Mouse (Mus musculus) heart, embryonic 13.5 days (tissue): ENCODE data around the gene Tiam2. TPM values are rescaled to one million over a fixed set of nuclear protein-coding genes. Genes with fewer than 3 reads are reported as not detected.
A peak's percentile ranks its signal among the peaks of the same experiment; 100 is the strongest.

ENCODE experiments used
- ATAC-seq: fragments of 200-750 bp; cut with Nextera tagmentation; 2 replicates; pipeline ENCODE4 v1.8.0; 2017; ENCODE audit warnings: moderate TSS enrichment; ENCODE audit not compliant: insufficient number of reproducible peaks, low FRiP score, low TSS enrichment; ENCODE audit errors: extremely low read depth
- H3K27ac ChIP-seq: fragments of 300-500 bp; sonication (generic); replicated peaks from 2 replicates; pipeline ENCODE4 v1.5.1; 2015; ENCODE audit warnings: moderate library complexity, mild to moderate bottlenecking, inconsistent platforms
- H3K27me3 ChIP-seq: fragments of 300-500 bp; sonication (generic); replicated peaks from 2 replicates; pipeline ENCODE4 v1.6.1; 2015; ENCODE audit warnings: mild to moderate bottlenecking, inconsistent platforms
- H3K36me3 ChIP-seq: fragments of 300-500 bp; sonication (generic); 2 replicates; pipeline ENCODE4 v1.6.1; 2015; ENCODE audit warnings: mild to moderate bottlenecking, inconsistent platforms
- H3K4me1 ChIP-seq: fragments of 300-500 bp; sonication (generic); 2 replicates; pipeline ENCODE4 v1.6.1; 2015; ENCODE audit warnings: inconsistent platforms
- H3K4me2 ChIP-seq: fragments of 300-500 bp; sonication (generic); 2 replicates; pipeline ENCODE4 v1.6.1; 2015; ENCODE audit warnings: inconsistent platforms, mild to moderate bottlenecking, moderate library complexity
- H3K4me3 ChIP-seq: fragments of 300-500 bp; sonication (generic); 2 replicates; pipeline ENCODE4 v1.5.1; 2015; ENCODE audit warnings: moderate library complexity, mild to moderate bottlenecking, inconsistent platforms
- H3K9ac ChIP-seq: fragments of 300-500 bp; sonication (generic); 2 replicates; pipeline ENCODE4 v1.6.1; 2015; ENCODE audit warnings: inconsistent platforms, mild to moderate bottlenecking, moderate library complexity
- H3K9me3 ChIP-seq: fragments of 300-500 bp; sonication (generic); 2 replicates; pipeline ENCODE4 v1.6.1; 2016; ENCODE audit warnings: inconsistent platforms
- WGBS: fragments of 180-500 bp; shearing (Covaris S2); methylation state at CpG from one replicate; pipeline ENCODE4 v1.1.7; 2015; ENCODE audit warnings: mixed read lengths; 5-methylcytosine and 5-hydroxymethylcytosine counted together
- polyA plus RNA-seq: library from polyadenylated mRNA; unstranded; fragments of >200 nt; fragmentation: Nextera tagmentation; extraction: Ambion mirVana; gene quantifications from 2 replicates; pipeline ENCODE4 v1.2.1, GENCODE M21; 2015

The Tiam2 gene
- polyA plus RNA-seq, 1 experiment from 2014 or later: 4.0 TPM

DNA sequence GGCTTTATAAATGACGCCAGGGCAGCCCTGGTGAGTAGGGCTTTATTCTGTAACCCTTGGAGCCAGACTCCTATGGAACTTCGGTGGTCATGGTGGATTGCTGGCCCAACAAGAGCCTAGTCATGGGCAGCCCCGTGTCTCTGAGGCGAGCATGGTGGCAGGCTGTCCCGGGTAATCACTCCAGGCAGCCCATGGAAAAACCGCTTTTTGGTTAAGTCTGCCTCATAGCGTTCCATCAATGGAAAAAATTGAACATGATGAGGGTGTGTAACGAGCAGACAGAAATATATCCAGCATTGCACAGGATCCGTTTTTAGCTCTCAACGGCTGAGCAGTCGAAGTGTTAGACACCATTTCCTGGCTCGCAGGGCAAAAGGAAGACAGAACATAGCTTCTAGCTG lies 70.5 kb downstream of the Tiam2 start:
- H3K4me2 ChIP-seq: peak overlapping the region; percentile 50
- 0 out of 2 replicates have a peak overlapping the region, but pooled peaks have one; percentile 15 for H3K27ac ChIP-seq
- 55% methylated on average over 12 of the region's 12 CpGs for WGBS
- peaks cover 19% of the 10 kb centered on the region; the same call in 1 of the 2 replicates for H3K4me1 ChIP-seq
- H3K27me3 ChIP-seq: no peaks in the 10 kb centered on the region
- no peak for ATAC-seq
- H3K36me3 ChIP-seq: no peaks in the 10 kb centered on the region
- H3K9me3 ChIP-seq: no peaks in the 10 kb centered on the region
- peak overlapping the region; percentile 23; the same call in 1 of the 2 replicates for H3K4me3 ChIP-seq
- peak overlapping the region; percentile 15 for H3K9ac ChIP-seq

DNA sequence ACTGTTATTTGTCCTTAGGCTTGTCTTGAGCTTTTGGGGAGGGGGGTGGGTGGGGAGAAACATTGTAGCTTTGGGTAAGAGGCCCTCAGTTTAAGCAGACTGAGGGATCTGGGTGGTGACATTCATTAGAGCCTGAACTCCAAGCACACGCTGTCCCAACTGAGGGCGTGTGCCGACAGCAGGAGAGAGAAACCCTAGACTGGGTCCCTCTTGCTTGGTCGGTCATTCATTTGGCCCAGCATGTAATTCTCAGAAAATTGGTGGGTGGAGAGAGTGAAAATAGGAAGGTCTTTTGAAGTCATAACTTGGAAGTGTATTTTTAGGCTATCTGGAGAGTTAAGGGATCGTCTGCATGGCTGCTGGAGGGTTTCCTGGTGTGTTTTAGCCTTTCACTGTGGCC lies 71.5 kb downstream of the Tiam2 start:
- Histone ChIP-seq H3K27me3 (no peaks in the 10 kb centered on the region), H3K9ac (peak overlapping the region; percentile 42; the same call in 1 of the 2 replicates), H3K27ac (no peak overlapping the region), H3K4me1 (peaks cover 19% of the 10 kb centered on the region; the same call in 1 of the 2 replicates), H3K36me3 (no peaks in the 10 kb centered on the region), H3K4me2 (peak overlapping the region; percentile 50), H3K9me3 (no peaks in the 10 kb centered on the region), H3K4me3 (peak overlapping the region; percentile 23)
- WGBS: 34% methylated on average over 5 of the region's 5 CpGs
- no peak for ATAC-seq

GRCm38 (mm10) chr17:3405350-3406073 lies 79.1 kb downstream of the Tiam2 start:
- Histone ChIP-seq H3K9me3 (no peaks in the 10 kb centered on the region), H3K36me3 (no peaks in the 10 kb centered on the region), H3K9ac (no peak overlapping the region), H3K4me2 (no peak overlapping the region), H3K4me3 (no peak overlapping the region), H3K27me3 (no peaks in the 10 kb centered on the region), H3K27ac (no peak overlapping the region), H3K4me1 (peaks cover 15% of the 10 kb centered on the region)
- ATAC-seq: no peak
- WGBS: 61% methylated on average over 9 of the region's 9 CpGs

DNA sequence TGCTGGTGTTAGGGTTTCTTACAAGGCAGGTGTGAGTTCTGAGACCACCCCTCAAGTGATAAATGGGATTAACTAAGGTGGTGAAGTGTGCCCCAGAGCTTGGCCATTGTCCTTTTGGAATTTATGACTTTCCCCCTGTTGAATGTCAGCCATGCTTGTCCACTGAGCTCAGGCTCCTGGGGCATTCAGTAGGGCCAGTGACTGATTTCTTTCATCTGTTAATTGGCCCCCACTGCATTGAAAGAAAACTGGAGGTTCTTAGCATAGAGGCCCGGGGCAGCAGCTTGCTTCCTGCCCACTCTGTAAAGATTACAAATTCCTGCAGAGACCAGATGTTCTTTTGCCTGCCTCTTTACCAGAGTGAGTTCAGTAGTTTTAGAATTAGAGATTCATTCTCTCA lies 80.7 kb downstream of the Tiam2 start:
- Histone ChIP-seq H3K9ac (no peak overlapping the region), H3K36me3 (no peaks in the 10 kb centered on the region), H3K4me2 (no peak overlapping the region), H3K9me3 (no peaks in the 10 kb centered on the region), H3K4me1 (peaks cover 15% of the 10 kb centered on the region), H3K27ac (no peak overlapping the region), H3K27me3 (no peaks in the 10 kb centered on the region), H3K4me3 (no peak overlapping the region)
- WGBS: 10% methylated on average over 1 of the region's 1 CpGs
- ATAC-seq: no peak

DNA sequence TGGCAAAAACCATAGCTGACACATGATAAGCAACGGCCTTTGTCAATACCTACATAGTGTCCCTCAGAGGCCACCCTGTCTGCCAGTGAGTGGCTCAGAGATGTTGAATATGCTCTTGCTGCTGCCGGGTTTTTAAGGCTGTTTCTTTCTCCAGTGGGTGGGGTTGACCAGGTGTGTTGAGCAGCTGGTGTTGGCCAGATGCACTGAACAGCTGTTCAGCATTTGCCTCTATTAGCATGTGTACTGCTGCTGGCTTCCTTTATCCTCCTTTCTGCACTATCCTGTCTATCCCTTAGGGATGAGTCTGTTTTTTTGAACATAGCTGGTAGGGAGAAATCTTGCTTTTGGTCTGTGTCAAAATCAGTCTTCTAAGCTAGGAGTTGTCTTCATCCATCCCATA lies 83.9 kb downstream of the Tiam2 start:
- Histone ChIP-seq H3K4me2 (no peak overlapping the region), H3K27ac (no peak overlapping the region), H3K4me1 (peaks cover 11% of the 10 kb centered on the region), H3K4me3 (no peak overlapping the region), H3K9me3 (no peaks in the 10 kb centered on the region), H3K9ac (no peak overlapping the region), H3K27me3 (peaks cover 13% of the 10 kb centered on the region), H3K36me3 (no peaks in the 10 kb centered on the region)
- ATAC-seq: no peak
- 52% methylated on average over 2 of the region's 2 CpGs for WGBS

DNA sequence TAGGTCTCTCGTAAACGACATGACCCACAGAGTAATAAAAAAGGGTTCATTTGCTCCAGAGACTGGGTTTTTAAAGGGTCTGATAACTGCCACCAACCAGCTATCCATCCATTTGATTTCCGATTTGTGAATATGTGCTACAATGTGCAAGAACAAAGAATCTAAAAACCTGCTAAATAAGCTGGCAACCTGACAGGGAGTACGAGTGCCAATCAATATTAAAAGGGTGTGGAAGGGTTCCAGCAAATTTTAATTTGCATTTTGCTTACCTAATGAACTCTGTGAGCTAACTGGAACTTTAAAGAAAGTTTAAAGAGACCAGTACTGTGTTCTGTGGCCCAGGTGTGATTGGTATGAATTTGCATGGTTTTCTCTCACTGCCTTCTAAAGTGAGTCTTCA lies 86.4 kb downstream of the Tiam2 start:
- Histone ChIP-seq H3K27ac (no peak overlapping the region), H3K4me1 (peaks cover 6% of the 10 kb centered on the region), H3K9me3 (no peaks in the 10 kb centered on the region), H3K27me3 (peaks cover 13% of the 10 kb centered on the region), H3K4me2 (no peak overlapping the region), H3K4me3 (no peak overlapping the region), H3K9ac (no peak overlapping the region), H3K36me3 (no peaks in the 10 kb centered on the region)
- WGBS: 86% methylated on average over 4 of the region's 4 CpGs
- no peak for ATAC-seq

DNA sequence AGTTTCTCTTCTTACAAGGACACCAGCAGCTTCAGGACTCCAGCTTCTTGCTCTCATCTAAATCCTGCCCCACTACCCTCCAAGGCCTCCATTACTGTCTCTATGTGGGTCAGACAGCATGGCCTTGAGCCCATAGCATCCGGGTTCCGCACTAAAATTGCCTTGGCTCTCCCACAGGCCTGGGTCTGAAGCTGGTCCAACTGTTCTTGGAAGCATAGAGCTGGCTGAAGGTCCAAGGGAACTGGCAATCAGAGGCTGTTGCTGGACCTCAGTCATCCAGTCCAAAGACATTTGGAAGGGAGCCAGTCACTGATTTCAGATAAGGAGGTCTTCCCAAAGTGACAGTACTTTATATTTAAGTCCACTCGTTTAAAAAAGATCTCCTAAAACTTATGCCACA lies 89.2 kb downstream of the Tiam2 start:
- peaks cover 13% of the 10 kb centered on the region for H3K27me3 ChIP-seq
- no peak overlapping the region for H3K4me2 ChIP-seq
- no peaks in the 10 kb centered on the region for H3K36me3 ChIP-seq
- 75% methylated on average over 3 of the region's 3 CpGs for WGBS
- no peak overlapping the region for H3K9ac ChIP-seq
- no peak overlapping the region for H3K27ac ChIP-seq
- no peak for ATAC-seq
- H3K9me3 ChIP-seq: no peaks in the 10 kb centered on the region
- peaks cover 7% of the 10 kb centered on the region; the same call in 1 of the 2 replicates for H3K4me1 ChIP-seq
- no peak overlapping the region for H3K4me3 ChIP-seq

DNA sequence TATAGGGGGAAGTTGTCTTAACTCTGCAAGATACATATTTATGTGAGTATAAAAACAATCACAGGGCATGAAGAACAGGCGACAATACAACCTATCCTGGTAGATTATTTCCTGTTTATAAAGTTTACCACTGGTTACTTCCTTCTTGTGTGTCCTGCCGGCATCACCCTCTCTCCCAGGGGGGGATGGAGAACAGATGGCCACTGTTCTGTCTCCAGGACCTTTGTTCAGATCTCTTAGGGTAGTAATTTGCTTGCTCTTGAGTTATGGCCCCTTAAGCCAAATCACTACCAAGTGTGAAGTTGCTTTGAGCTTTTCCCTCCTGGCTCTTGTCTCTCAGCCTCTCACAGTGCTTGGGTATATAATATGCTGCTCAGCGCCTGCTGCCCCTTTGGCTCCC lies 90.0 kb downstream of the Tiam2 start:
- Histone ChIP-seq H3K27me3 (peaks cover 13% of the 10 kb centered on the region), H3K4me3 (no peak overlapping the region), H3K9ac (no peak overlapping the region), H3K4me2 (no peak overlapping the region), H3K9me3 (no peaks in the 10 kb centered on the region), H3K27ac (no peak overlapping the region), H3K36me3 (no peaks in the 10 kb centered on the region), H3K4me1 (peaks cover 7% of the 10 kb centered on the region; the same call in 1 of the 2 replicates)
- no peak for ATAC-seq
- WGBS: 62% methylated on average over 3 of the region's 3 CpGs

- no peak overlapping the region for H3K4me2 ChIP-seq
- ATAC-seq: no peak
- no peaks in the 10 kb centered on the region for H3K9me3 ChIP-seq
- H3K27ac ChIP-seq: no peak overlapping the region
- peaks cover 7% of the 10 kb centered on the region; the same call in 1 of the 2 replicates for H3K4me1 ChIP-seq
- WGBS: 46% methylated on average over 10 of the region's 10 CpGs
- H3K4me3 ChIP-seq: no peak overlapping the region
- peaks cover 6% of the 10 kb centered on the region for H3K27me3 ChIP-seq
- H3K9ac ChIP-seq: no peak overlapping the region
- H3K36me3 ChIP-seq: no peaks in the 10 kb centered on the region
Measured at GRCm38 (mm10) chr17:3419368-3419928, 93.1 kb downstream of the Tiam2 start.

GRCm38 (mm10) chr17:3420148-3420547 lies 93.8 kb downstream of the Tiam2 start:
- Histone ChIP-seq H3K27ac (no peak overlapping the region), H3K9ac (no peak overlapping the region), H3K4me1 (peaks cover 7% of the 10 kb centered on the region; the same call in 1 of the 2 replicates), H3K27me3 (no peaks in the 10 kb centered on the region), H3K36me3 (no peaks in the 10 kb centered on the region), H3K9me3 (no peaks in the 10 kb centered on the region), H3K4me3 (no peak overlapping the region), H3K4me2 (no peak overlapping the region)
- 77% methylated on average over 4 of the region's 4 CpGs for WGBS
- ATAC-seq: no peak

DNA sequence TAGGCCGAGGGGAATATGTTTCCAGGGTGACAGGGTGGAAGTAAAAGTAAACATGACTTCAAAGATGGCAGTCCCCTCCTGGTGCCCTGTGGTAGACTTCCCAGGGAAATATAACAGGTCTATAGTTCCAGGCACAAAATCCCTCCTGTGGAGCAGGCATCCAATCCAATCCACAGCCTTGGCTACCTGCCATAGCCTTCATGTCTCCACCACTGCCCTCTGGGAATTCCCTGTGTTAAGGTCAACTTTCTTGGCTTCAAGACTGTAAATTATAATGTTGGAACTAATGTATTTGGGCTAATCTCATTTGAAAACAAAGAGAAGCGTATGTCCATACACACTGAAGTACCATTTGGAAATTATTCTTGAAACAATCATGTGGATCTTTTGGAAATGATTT lies 97.0 kb downstream of the Tiam2 start:
- Histone ChIP-seq H3K27me3 (no peaks in the 10 kb centered on the region), H3K27ac (no peak overlapping the region), H3K4me3 (no peak overlapping the region), H3K36me3 (no peaks in the 10 kb centered on the region), H3K9me3 (no peaks in the 10 kb centered on the region), H3K9ac (no peak overlapping the region), H3K4me1 (peaks cover 7% of the 10 kb centered on the region; the same call in 1 of the 2 replicates), H3K4me2 (no peak overlapping the region)
- no peak for ATAC-seq
- WGBS: 75% methylated on average over 2 of the region's 2 CpGs

DNA sequence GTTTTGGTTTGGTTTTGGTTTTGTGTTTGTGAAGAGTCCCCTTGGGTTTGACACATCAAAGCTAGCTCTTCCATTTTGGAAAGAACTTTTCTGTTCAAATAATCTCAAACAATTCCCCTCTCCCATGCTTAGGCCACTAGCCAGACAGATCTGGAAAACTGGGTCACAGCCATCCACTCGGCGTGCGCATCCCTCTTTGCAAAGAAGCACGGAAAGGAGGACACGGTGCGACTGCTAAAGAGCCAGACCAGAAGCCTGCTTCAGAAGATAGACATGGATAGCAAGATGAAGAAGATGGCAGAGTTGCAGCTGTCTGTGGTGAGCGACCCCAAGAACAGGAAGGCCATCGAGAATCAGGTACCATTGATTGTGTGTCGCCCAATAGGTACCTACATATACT lies 102.3 kb downstream of the Tiam2 start:
- WGBS: 86% methylated on average over 9 of the region's 9 CpGs
- Histone ChIP-seq H3K36me3 (no peaks in the 10 kb centered on the region), H3K27me3 (no peaks in the 10 kb centered on the region), H3K4me3 (no peak overlapping the region), H3K4me1 (peaks cover 13% of the 10 kb centered on the region), H3K4me2 (no peak overlapping the region), H3K27ac (no peak overlapping the region), H3K9ac (no peak overlapping the region), H3K9me3 (no peaks in the 10 kb centered on the region)
- ATAC-seq: no peak
